Mouse (Mus musculus): ENCODE data around the gene Rasgef1a.
A peak's percentile ranks its signal among the peaks of the same experiment; 100 is the strongest.

Rasgef1a gene

GRCm38 (mm10) chr6:118027036-118027435 is 15.8 kb downstream of the Rasgef1a start:
- peak; percentile 20; the same call in 1 of the 2 replicates for ATAC-seq (ENCODE audit: low TSS enrichment)

- ATAC-seq (ENCODE audit: low TSS enrichment), result no peak
Measured at GRCm38 (mm10) chr6:118031467-118031866, 20.2 kb downstream of the Rasgef1a start.

- ATAC-seq (ENCODE audit: low TSS enrichment), result no peak
Measured at GRCm38 (mm10) chr6:118035639-118036038, 24.4 kb downstream of the Rasgef1a start.

- no peak; the same call in 1 of the 2 replicates for ATAC-seq (ENCODE audit: low TSS enrichment)
Measured at GRCm38 (mm10) chr6:118036118-118036805, 25.0 kb downstream of the Rasgef1a start.

- no peak for ATAC-seq (ENCODE audit: low TSS enrichment)
Measured at GRCm38 (mm10) chr6:118036866-118037265, 25.6 kb downstream of the Rasgef1a start.

GRCm38 (mm10) chr6:118045180-118045579 is 33.9 kb downstream of the Rasgef1a start:
- no peak for ATAC-seq (ENCODE audit: low TSS enrichment)

GRCm38 (mm10) chr6:118045892-118046291 is 34.7 kb downstream of the Rasgef1a start:
- peak; percentile 64 for ATAC-seq (ENCODE audit: low TSS enrichment)

GRCm38 (mm10) chr6:118046511-118046910 is 35.3 kb downstream of the Rasgef1a start:
- no peak for ATAC-seq (ENCODE audit: low TSS enrichment)

GRCm38 (mm10) chr6:118046924-118047323 is 35.7 kb downstream of the Rasgef1a start:
- ATAC-seq (ENCODE audit: low TSS enrichment), result peak; percentile 22; the same call in 1 of the 2 replicates

GRCm38 (mm10) chr6:118047811-118048505 is 36.7 kb downstream of the Rasgef1a start:
- no peak for ATAC-seq (ENCODE audit: low TSS enrichment)

GRCm38 (mm10) chr6:118049776-118050175 is 38.5 kb downstream of the Rasgef1a start:
- no peak for ATAC-seq (ENCODE audit: low TSS enrichment)

- ATAC-seq (ENCODE audit: low TSS enrichment), result no peak
Measured at GRCm38 (mm10) chr6:118051474-118051873, 40.2 kb downstream of the Rasgef1a start.

GRCm38 (mm10) chr6:118055209-118055608 is 44.0 kb downstream of the Rasgef1a start:
- ATAC-seq (ENCODE audit: low TSS enrichment), result peak; percentile 15

GRCm38 (mm10) chr6:118061266-118061665 is 50.0 kb downstream of the Rasgef1a start:
- ATAC-seq (ENCODE audit: low TSS enrichment), result no peak

- ATAC-seq (ENCODE audit: low TSS enrichment), result no peak
Measured at GRCm38 (mm10) chr6:118063266-118063665, 52.0 kb downstream of the Rasgef1a start.

- no peak for ATAC-seq (ENCODE audit: low TSS enrichment)
Measured at GRCm38 (mm10) chr6:118064968-118065530, 53.8 kb downstream of the Rasgef1a start.

- peak; percentile 16; the same call in 1 of the 2 replicates for ATAC-seq (ENCODE audit: low TSS enrichment)
Measured at GRCm38 (mm10) chr6:118065837-118066198, 54.6 kb downstream of the Rasgef1a start.

- peak; percentile 45 for ATAC-seq (ENCODE audit: low TSS enrichment)
Measured at GRCm38 (mm10) chr6:118066199-118067081, 55.2 kb downstream of the Rasgef1a start.

- ATAC-seq (ENCODE audit: low TSS enrichment), result no peak
Measured at GRCm38 (mm10) chr6:118067720-118068119, 56.5 kb downstream of the Rasgef1a start.

- peak; percentile 39; the same call in 1 of the 2 replicates for ATAC-seq (ENCODE audit: low TSS enrichment)
Measured at GRCm38 (mm10) chr6:118070321-118071012, 59.2 kb downstream of the Rasgef1a start.

- no peak for ATAC-seq (ENCODE audit: low TSS enrichment)
Measured at GRCm38 (mm10) chr6:118071013-118071350, 59.7 kb downstream of the Rasgef1a start.
